Mouse (Mus musculus): ENCODE results near the gene Ccdc146. TPM values are rescaled to one million over a fixed set of nuclear protein-coding genes. Genes with fewer than 3 reads are reported as not detected.

Ccdc146 gene
- polyA plus RNA-seq, 1 experiment from 2014 or later, result 0.09 TPM

DNA sequence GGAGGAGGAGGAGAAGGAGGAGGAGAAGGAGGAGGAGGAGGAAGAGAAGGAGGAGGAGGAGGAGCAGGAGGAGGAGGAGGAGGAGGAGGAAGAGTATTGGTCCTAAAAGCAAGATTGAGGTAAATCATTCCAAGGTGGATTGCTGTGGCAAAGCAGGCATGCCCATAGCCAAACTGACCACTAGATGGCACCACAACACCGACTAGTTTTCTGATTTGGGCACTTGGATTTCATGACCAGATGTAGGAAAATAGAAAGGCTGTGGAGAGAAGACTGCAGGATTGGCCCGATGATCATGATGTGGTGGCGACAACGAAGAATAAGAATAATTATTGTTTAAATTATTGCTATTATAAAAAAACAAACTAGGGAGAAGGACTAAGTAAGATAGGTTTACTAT, 159.4 kb downstream of the Ccdc146 start:
- H3K27me3 ChIP-seq (ENCODE audit: insufficient read depth, low read length), result no peaks in the 10 kb centered on the region
- H3K27ac ChIP-seq, result no peak overlapping the region
- no peaks in the 10 kb centered on the region for H3K36me3 ChIP-seq (ENCODE audit: insufficient read depth, low read length)
- no peaks in the 10 kb centered on the region for H3K9me3 ChIP-seq (replicated peaks; ENCODE audit: low read length)
- TF ChIP-seq CTCF (IDR thresholded peaks at IDR 0.05; ENCODE audit: low read depth), result peak; percentile 95
- no peak overlapping the region for H3K4me3 ChIP-seq (replicated peaks; ENCODE audit: low read depth, low read length)
- no peak overlapping the region for H3K4me2 ChIP-seq (ENCODE audit: low read length)
- no peak overlapping the region for H3K9ac ChIP-seq (ENCODE audit: low read depth, low read length)
- DNase-seq (ENCODE audit: low spot score), result peak; percentile 92
- WGBS, result 15% methylated on average over 4 of the region's 4 CpGs
- H3K4me1 ChIP-seq (replicated peaks; ENCODE audit: insufficient read depth, low read length), result peaks cover 4% of the 10 kb centered on the region; the same call in 1 of the 2 replicates
- ATAC-seq (replicated peaks; ENCODE audit: low FRiP score, low read depth), result 0 out of 2 replicates have a peak, but pooled peaks have one; percentile 55

DNA sequence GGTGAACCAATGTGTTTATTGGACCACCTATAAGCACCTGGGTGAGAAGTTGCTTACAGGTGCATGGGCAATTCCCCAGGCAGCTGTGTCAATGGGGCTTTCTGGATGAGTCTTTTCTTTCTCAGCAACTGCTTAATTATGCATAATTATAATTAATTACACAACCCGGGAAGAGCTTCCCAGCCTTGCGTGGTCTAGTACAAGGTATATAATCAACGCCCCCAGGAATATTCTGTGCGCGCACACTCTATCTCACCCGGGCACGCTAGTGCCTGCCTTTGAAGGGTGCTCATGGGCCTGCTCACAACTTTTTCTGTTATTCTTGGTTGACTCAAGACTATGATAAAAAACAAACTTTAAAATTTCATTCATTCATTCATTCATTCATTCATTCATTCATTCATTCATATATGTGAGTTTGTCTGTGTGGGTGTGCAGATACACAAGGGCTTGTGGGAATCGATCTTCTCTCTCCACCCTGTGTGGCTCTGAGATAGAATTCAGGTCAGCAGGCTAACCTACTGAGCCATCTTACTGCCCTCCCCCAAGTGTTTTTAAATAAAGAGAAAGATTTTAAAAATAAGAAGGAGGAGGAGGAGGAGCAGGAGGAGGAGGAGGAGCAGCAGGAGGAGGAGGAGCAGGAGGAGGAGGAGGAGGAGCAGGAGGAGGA, 160.0 kb downstream of the Ccdc146 start:
- Histone ChIP-seq H3K9me3 (replicated peaks; ENCODE audit: low read length) (no peaks in the 10 kb centered on the region), H3K4me1 (replicated peaks; ENCODE audit: insufficient read depth, low read length) (peaks cover 4% of the 10 kb centered on the region; the same call in 1 of the 2 replicates), H3K36me3 (ENCODE audit: insufficient read depth, low read length) (no peaks in the 10 kb centered on the region), H3K4me2 (ENCODE audit: low read length) (no peak overlapping the region), H3K4me3 (replicated peaks; ENCODE audit: low read depth, low read length) (no peak overlapping the region), H3K27me3 (ENCODE audit: insufficient read depth, low read length) (no peaks in the 10 kb centered on the region), H3K27ac (no peak overlapping the region), H3K9ac (ENCODE audit: low read depth, low read length) (no peak overlapping the region)
- no peak; the same call in 1 of the 2 replicates for ATAC-seq (replicated peaks; ENCODE audit: low FRiP score, low read depth)
- 91% methylated on average over 8 of the region's 8 CpGs for WGBS
- no peak for DNase-seq (ENCODE audit: low spot score)
- no peak for TF ChIP-seq CTCF (IDR thresholded peaks at IDR 0.05; ENCODE audit: low read depth)

- H3K4me2 ChIP-seq (ENCODE audit: low read length), result no peak overlapping the region
- no peaks in the 10 kb centered on the region for H3K36me3 ChIP-seq (ENCODE audit: insufficient read depth, low read length)
- H3K27ac ChIP-seq, result no peak overlapping the region
- TF ChIP-seq CTCF (IDR thresholded peaks at IDR 0.05; ENCODE audit: low read depth), result no peak
- no peak overlapping the region for H3K9ac ChIP-seq (ENCODE audit: low read depth, low read length)
- no peak overlapping the region for H3K4me3 ChIP-seq (replicated peaks; ENCODE audit: low read depth, low read length)
- DNase-seq (ENCODE audit: low spot score), result no peak
- no peaks in the 10 kb centered on the region for H3K9me3 ChIP-seq (replicated peaks; ENCODE audit: low read length)
- peaks cover 4% of the 10 kb centered on the region; the same call in 1 of the 2 replicates for H3K4me1 ChIP-seq (replicated peaks; ENCODE audit: insufficient read depth, low read length)
- no peaks in the 10 kb centered on the region for H3K27me3 ChIP-seq (ENCODE audit: insufficient read depth, low read length)
- no peak for ATAC-seq (replicated peaks; ENCODE audit: low FRiP score, low read depth)
- 62% methylated on average over 18 of the region's 18 CpGs for WGBS
Measured at GRCm38 (mm10) chr5:21263202-21264055, 161.0 kb downstream of the Ccdc146 start.

- DNase-seq (ENCODE audit: low spot score) (no peak), ATAC-seq (replicated peaks; ENCODE audit: low FRiP score, low read depth) (no peak)
- H3K36me3 ChIP-seq (ENCODE audit: insufficient read depth, low read length), result no peaks in the 10 kb centered on the region
- no peak for TF ChIP-seq CTCF (IDR thresholded peaks at IDR 0.05; ENCODE audit: low read depth)
- H3K27me3 ChIP-seq (ENCODE audit: insufficient read depth, low read length), result no peaks in the 10 kb centered on the region
- 37% methylated on average over 6 of the region's 6 CpGs for WGBS
- H3K4me1 ChIP-seq (replicated peaks; ENCODE audit: insufficient read depth, low read length), result peaks cover 4% of the 10 kb centered on the region; the same call in 1 of the 2 replicates
- H3K9me3 ChIP-seq (replicated peaks; ENCODE audit: low read length), result no peaks in the 10 kb centered on the region
- H3K4me3 ChIP-seq (replicated peaks; ENCODE audit: low read depth, low read length), result no peak overlapping the region
- H3K4me2 ChIP-seq (ENCODE audit: low read length), result no peak overlapping the region
- no peak overlapping the region for H3K9ac ChIP-seq (ENCODE audit: low read depth, low read length)
- H3K27ac ChIP-seq, result no peak overlapping the region
Measured at GRCm38 (mm10) chr5:21261202-21261844, 163.2 kb downstream of the Ccdc146 start.

GRCm38 (mm10) chr5:21260746-21261145, 163.7 kb downstream of the Ccdc146 start:
- H3K9me3 ChIP-seq (replicated peaks; ENCODE audit: low read length), result no peaks in the 10 kb centered on the region
- no peaks in the 10 kb centered on the region for H3K27me3 ChIP-seq (ENCODE audit: insufficient read depth, low read length)
- no peak overlapping the region for H3K27ac ChIP-seq
- no peak for ATAC-seq (replicated peaks; ENCODE audit: low FRiP score, low read depth)
- H3K4me2 ChIP-seq (ENCODE audit: low read length), result no peak overlapping the region
- WGBS, result 61% methylated on average over 7 of the region's 7 CpGs
- H3K36me3 ChIP-seq (ENCODE audit: insufficient read depth, low read length), result no peaks in the 10 kb centered on the region
- TF ChIP-seq CTCF (IDR thresholded peaks at IDR 0.05; ENCODE audit: low read depth), result no peak
- no peak overlapping the region for H3K9ac ChIP-seq (ENCODE audit: low read depth, low read length)
- no peak for DNase-seq (ENCODE audit: low spot score)
- peaks cover 4% of the 10 kb centered on the region; the same call in 1 of the 2 replicates for H3K4me1 ChIP-seq (replicated peaks; ENCODE audit: insufficient read depth, low read length)
- no peak overlapping the region for H3K4me3 ChIP-seq (replicated peaks; ENCODE audit: low read depth, low read length)

GRCm38 (mm10) chr5:21257806-21258205, 166.7 kb downstream of the Ccdc146 start:
- H3K9ac ChIP-seq (ENCODE audit: low read depth, low read length), result no peak overlapping the region
- peak; percentile 60 for TF ChIP-seq CTCF (IDR thresholded peaks at IDR 0.05; ENCODE audit: low read depth)
- no peak overlapping the region for H3K4me2 ChIP-seq (ENCODE audit: low read length)
- no peaks in the 10 kb centered on the region for H3K9me3 ChIP-seq (replicated peaks; ENCODE audit: low read length)
- ATAC-seq (replicated peaks; ENCODE audit: low FRiP score, low read depth) (no peak), DNase-seq (ENCODE audit: low spot score) (peak; percentile 48)
- no peaks in the 10 kb centered on the region for H3K36me3 ChIP-seq (ENCODE audit: insufficient read depth, low read length)
- H3K4me1 ChIP-seq (replicated peaks; ENCODE audit: insufficient read depth, low read length), result peaks cover 4% of the 10 kb centered on the region; the same call in 1 of the 2 replicates
- no peak overlapping the region for H3K4me3 ChIP-seq (replicated peaks; ENCODE audit: low read depth, low read length)
- H3K27ac ChIP-seq, result no peak overlapping the region
- no peaks in the 10 kb centered on the region for H3K27me3 ChIP-seq (ENCODE audit: insufficient read depth, low read length)
- WGBS, result 72% methylated on average over 6 of the region's 6 CpGs
